Mouse (Mus musculus) embryonic facial prominence, embryonic 11.5 days (tissue): Measurements from ENCODE around the gene Arl9. TPM values are rescaled to one million over a fixed set of nuclear protein-coding genes. Genes with fewer than 3 reads are reported as not detected.

ENCODE experiments used
- ATAC-seq: fragments of 200-750 bp; cut with Nextera tagmentation; replicated peaks from 2 replicates; pipeline ENCODE4 v1.8.0; 2017; ENCODE audit warnings: low read depth; ENCODE audit not compliant: insufficient number of reproducible peaks, low FRiP score, low TSS enrichment
- DNase-seq: peaks from one replicate; pipeline ENCODE4 v3.0.0-alpha.2; 2015; ENCODE audit warnings: low spot score
- H3K27ac ChIP-seq: fragments of 300-500 bp; sonication (generic); replicated peaks from 2 replicates; pipeline ENCODE4 v1.5.1; 2014; ENCODE audit warnings: mild to moderate bottlenecking, low read depth, low read length, control low read depth
- H3K27me3 ChIP-seq: fragments of 300-500 bp; sonication (generic); 2 replicates; pipeline ENCODE4 v1.6.1; 2014; ENCODE audit warnings: mild to moderate bottlenecking, low read length, moderate library complexity, mixed read lengths; ENCODE audit not compliant: control insufficient read depth, insufficient read depth
- H3K36me3 ChIP-seq: fragments of 300-500 bp; sonication (generic); replicated peaks from 2 replicates; pipeline ENCODE4 v1.6.1; 2014; ENCODE audit warnings: low read depth, mild to moderate bottlenecking, low read length, moderate library complexity, mixed read lengths; ENCODE audit not compliant: control insufficient read depth, insufficient read depth
- H3K4me1 ChIP-seq: fragments of 300-500 bp; sonication (generic); 2 replicates; pipeline ENCODE4 v1.6.1; 2014; ENCODE audit warnings: low read length, mixed read lengths; ENCODE audit not compliant: control insufficient read depth, insufficient read depth
- H3K4me2 ChIP-seq: fragments of 300-500 bp; sonication (generic); 2 replicates; pipeline ENCODE4 v1.6.1; 2014; ENCODE audit warnings: low read depth, mild to moderate bottlenecking, control low read depth, low read length, moderate library complexity
- H3K4me3 ChIP-seq: fragments of 300-500 bp; sonication (generic); 2 replicates; pipeline ENCODE4 v1.5.1; 2014; ENCODE audit warnings: low read depth, low read length, control low read depth
- H3K9ac ChIP-seq: fragments of 300-500 bp; sonication (generic); replicated peaks from 2 replicates; pipeline ENCODE4 v1.6.1; 2014; ENCODE audit warnings: mild to moderate bottlenecking, control low read depth, low read length
- H3K9me3 ChIP-seq: fragments of 300-500 bp; sonication (generic); replicated peaks from 2 replicates; pipeline ENCODE4 v1.6.1; 2016; ENCODE audit warnings: mild to moderate bottlenecking, low read length, inconsistent platforms, mixed read lengths; ENCODE audit not compliant: control insufficient read depth
- WGBS: fragments of 180-500 bp; shearing (Covaris S2); extraction: QIAGEN DNeasy Blood & Tissue Kit; methylation state at CpG from one replicate; pipeline ENCODE4 v1.1.7; 2014; 5-methylcytosine and 5-hydroxymethylcytosine counted together
- polyA plus RNA-seq: library from polyadenylated mRNA; unstranded; fragments of >200 nt; fragmentation: Nextera tagmentation; extraction: Ambion mirVana; gene quantifications from 2 replicates; pipeline ENCODE4 v1.2.1, GENCODE M21; 2014

The Arl9 gene
- polyA plus RNA-seq, 1 experiment from 2014 or later, result not detected

DNA sequence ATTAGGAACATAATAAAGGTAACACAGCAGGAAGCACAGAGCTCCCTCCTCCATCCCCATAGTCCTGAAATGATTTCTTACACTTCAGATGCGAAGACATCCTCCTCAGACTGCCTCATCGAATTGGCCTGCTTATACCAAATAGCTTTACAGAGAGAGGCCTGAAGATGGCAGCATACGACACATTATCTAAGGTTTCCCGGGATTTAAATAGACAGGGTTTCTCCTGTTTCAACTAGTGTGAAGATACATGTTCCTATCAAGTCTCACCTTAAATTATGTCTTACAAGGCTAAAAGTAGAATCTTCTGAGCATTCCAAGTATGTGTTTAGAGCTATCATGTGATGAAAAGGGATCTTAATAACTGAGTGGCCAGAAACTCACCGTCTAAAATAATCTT, 5.4 kb upstream of the Arl9 start:
- H3K9ac ChIP-seq, result no peak overlapping the region
- no peak overlapping the region for H3K27ac ChIP-seq
- no peaks in the 10 kb centered on the region for H3K4me1 ChIP-seq
- H3K9me3 ChIP-seq, result no peaks in the 10 kb centered on the region
- 55% methylated on average over 5 of the region's 5 CpGs for WGBS
- H3K4me2 ChIP-seq, result no peak overlapping the region
- ATAC-seq (no peak), DNase-seq (peak; percentile 71)
- no peaks in the 10 kb centered on the region for H3K36me3 ChIP-seq
- no peaks in the 10 kb centered on the region for H3K27me3 ChIP-seq
- H3K4me3 ChIP-seq, result no peak overlapping the region

DNA sequence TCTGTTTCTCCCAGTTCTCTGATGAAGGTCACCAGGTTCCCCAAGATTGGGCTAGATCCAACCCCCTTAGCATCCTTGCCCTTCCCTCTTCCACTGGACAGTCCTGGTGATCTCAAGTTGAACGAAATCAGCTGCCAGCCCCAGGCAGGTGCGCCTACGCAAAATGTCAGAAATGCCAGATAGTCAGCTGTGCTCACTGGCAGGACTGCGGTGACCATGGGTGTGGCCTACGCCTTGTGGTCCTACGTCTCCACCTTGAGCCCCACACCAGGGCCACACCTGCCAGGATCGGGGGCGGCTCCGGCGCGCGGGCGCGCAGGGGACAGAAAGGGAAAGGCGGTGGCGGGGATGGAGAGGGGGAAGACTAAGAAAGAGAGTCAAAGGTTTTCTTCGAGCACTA, 2.7 kb upstream of the Arl9 start:
- Histone ChIP-seq H3K4me2 (no peak overlapping the region), H3K27me3 (no peaks in the 10 kb centered on the region), H3K9ac (no peak overlapping the region), H3K27ac (no peak overlapping the region), H3K36me3 (no peaks in the 10 kb centered on the region), H3K9me3 (no peaks in the 10 kb centered on the region), H3K4me3 (no peak overlapping the region), H3K4me1 (no peaks in the 10 kb centered on the region)
- DNase-seq, result no peak
- WGBS, result 93% methylated on average over 17 of the region's 17 CpGs
- ATAC-seq, result no peak

DNA sequence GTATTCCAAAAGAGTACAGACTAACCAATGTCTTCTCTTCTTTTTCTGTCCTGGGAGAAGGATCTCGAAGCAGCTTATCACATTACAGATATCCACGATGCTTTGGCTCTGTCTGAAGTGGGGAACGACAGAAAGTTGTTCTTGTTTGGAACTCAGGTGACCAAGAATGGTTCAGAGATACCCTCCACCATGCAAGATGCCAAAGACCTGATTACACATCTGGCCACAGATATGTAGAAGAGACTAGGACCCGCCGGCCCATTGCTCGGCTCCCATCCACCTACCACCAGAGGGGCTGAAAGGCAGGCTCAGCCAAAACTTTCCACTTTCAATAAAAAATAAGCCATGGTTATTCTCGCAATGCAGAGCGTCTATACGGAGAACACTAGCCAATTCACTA, 6.5 kb downstream of the Arl9 start:
- H3K27ac ChIP-seq, result no peak overlapping the region
- H3K36me3 ChIP-seq, result no peaks in the 10 kb centered on the region
- ATAC-seq (no peak), DNase-seq (no peak)
- H3K4me1 ChIP-seq, result no peaks in the 10 kb centered on the region
- no peak overlapping the region for H3K4me2 ChIP-seq
- H3K27me3 ChIP-seq, result no peaks in the 10 kb centered on the region
- no peaks in the 10 kb centered on the region for H3K9me3 ChIP-seq
- no peak overlapping the region for H3K9ac ChIP-seq
- H3K4me3 ChIP-seq, result no peak overlapping the region
- WGBS, result 92% methylated on average over 9 of the region's 9 CpGs

DNA sequence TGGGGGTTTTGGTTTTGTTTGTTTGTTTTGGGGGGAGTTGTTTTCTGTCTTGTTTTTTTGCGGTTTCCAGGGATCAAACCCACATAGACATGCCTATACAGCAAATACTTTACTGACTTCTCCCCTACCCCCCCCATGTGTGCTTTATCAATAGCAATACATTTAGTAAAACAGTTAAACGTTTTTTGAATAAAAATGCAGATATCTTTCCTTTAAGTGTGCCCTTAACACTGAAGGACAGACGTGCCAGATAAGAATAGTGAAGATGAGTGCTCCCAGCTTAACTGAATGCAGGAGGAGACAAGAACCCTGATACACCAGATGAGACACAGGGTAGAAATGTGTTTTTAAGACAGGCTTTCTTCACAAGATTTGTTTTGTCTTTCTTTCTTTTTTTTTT, 7.2 kb downstream of the Arl9 start:
- Histone ChIP-seq H3K4me1 (no peaks in the 10 kb centered on the region), H3K4me2 (no peak overlapping the region), H3K27me3 (no peaks in the 10 kb centered on the region), H3K9ac (no peak overlapping the region), H3K36me3 (no peaks in the 10 kb centered on the region), H3K4me3 (no peak overlapping the region), H3K27ac (no peak overlapping the region), H3K9me3 (no peaks in the 10 kb centered on the region)
- DNase-seq (no peak), ATAC-seq (no peak)
- 66% methylated on average over 3 of the region's 3 CpGs for WGBS

DNA sequence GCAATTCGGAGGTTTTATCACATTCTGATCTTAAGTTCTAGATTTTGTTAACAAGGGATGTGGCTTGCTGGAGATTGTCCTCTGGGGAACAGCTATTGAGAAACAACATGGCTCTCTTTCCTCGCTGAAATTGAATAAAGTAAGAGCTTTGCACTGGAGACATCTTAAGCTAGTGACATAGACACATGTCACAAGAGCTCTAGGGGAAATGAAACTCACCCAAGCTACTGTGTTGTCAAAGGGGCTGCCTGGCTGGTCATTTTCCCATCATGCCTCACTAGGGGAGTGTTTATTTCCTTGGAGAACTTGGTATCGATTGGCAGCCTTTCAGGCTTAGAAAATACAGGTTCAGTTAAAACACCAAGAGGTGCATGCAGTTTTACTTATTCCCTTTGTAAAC, 9.3 kb downstream of the Arl9 start:
- H3K27me3 ChIP-seq, result no peaks in the 10 kb centered on the region
- WGBS, result 77% methylated on average over 3 of the region's 3 CpGs
- H3K27ac ChIP-seq, result no peak overlapping the region
- H3K4me1 ChIP-seq, result no peaks in the 10 kb centered on the region
- no peaks in the 10 kb centered on the region for H3K36me3 ChIP-seq
- no peak overlapping the region for H3K4me3 ChIP-seq
- H3K9ac ChIP-seq, result no peak overlapping the region
- H3K9me3 ChIP-seq, result no peaks in the 10 kb centered on the region
- ATAC-seq, result no peak
- DNase-seq, result no peak
- no peak overlapping the region for H3K4me2 ChIP-seq

DNA sequence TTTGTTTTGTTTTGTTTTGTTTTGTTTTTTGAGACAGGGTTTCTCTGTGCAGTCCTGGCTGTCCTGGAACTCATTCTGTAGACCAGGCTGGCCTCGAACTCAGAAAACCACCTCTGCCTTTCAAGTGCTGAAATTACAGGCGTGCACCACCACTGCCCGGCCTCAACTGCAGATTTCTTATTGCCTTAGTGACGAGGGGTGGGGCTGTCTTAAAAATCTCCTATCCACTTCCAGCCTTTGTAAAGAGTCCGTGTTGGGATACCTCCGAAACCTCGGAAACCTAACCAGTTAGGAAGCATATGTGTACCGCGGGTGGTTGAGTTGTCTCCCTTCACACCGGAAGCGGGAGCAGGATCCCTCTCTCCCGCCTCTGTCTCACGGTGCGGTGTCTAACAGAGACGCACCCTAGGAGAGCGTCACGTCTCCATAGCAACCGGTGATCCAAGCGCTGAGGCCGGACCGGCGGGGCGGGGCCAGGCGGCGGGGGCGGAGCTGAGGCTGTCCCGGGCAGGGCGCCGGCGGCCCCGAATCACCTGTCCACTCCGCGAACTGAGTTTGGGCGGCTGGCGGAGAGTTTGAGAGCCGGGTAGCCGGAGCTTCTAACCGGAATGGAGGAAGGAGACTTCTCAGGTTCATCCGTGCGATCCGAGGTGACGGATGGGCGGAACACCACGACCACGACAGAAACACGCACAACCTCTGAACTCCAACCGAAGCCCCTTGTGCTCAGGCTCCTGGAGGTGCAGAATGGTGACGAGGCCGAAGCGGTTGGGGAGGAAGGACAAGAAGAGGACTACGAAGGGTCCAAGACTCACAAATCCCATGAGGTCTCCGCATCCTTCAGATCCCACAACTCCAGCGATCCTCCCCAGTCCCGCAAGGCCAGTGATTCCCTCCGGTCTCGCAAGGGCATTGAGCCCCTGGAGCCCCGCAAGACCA, 12.0 kb downstream of the Arl9 start, which contains the start of gene Thegl:
Thegl (plus strand) TSS at position 480 of the 939 bp plus-strand sequence.
- H3K27me3 ChIP-seq, result no peaks in the 10 kb centered on the region
- WGBS, result 10% methylated on average over 57 of the region's 57 CpGs
- no peaks in the 10 kb centered on the region for H3K36me3 ChIP-seq
- H3K4me3 ChIP-seq, result peak within 1 kb of the TSS; percentile 44
- H3K27ac ChIP-seq, result no peak within 1 kb of the TSS
- H3K9me3 ChIP-seq, result no peaks in the 10 kb centered on the region
- H3K4me2 ChIP-seq, result peak within 1 kb of the TSS; percentile 76
- H3K4me1 ChIP-seq, result no peaks in the 10 kb centered on the region
- DNase-seq (peak; percentile 85), ATAC-seq (peak; percentile 95)
- no peak within 1 kb of the TSS for H3K9ac ChIP-seq

DNA sequence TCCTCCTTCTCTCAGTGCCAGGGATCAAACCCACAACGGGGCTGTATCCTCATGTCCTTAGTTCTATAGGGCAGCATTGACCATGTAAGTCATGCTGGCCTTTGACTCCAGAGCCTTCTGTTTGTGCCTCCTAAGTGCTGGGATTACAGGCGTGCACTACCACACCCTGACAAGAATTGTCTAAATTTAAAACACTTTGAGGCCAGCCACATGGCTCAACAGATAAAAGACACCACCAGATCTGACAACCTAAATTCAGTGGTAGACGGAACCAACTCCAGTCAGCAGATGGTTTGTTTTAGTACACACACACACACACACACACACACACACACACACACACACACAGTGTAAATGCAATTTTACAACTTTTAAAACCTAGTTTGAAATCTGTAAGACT, 24.2 kb downstream of the Arl9 start:
- Histone ChIP-seq H3K9ac (no peak overlapping the region), H3K27ac (no peak overlapping the region), H3K4me3 (no peak overlapping the region), H3K4me1 (no peaks in the 10 kb centered on the region), H3K9me3 (no peaks in the 10 kb centered on the region), H3K36me3 (no peaks in the 10 kb centered on the region), H3K4me2 (no peak overlapping the region), H3K27me3 (no peaks in the 10 kb centered on the region)
- 76% methylated on average over 3 of the region's 3 CpGs for WGBS
- ATAC-seq (no peak), DNase-seq (no peak)

DNA sequence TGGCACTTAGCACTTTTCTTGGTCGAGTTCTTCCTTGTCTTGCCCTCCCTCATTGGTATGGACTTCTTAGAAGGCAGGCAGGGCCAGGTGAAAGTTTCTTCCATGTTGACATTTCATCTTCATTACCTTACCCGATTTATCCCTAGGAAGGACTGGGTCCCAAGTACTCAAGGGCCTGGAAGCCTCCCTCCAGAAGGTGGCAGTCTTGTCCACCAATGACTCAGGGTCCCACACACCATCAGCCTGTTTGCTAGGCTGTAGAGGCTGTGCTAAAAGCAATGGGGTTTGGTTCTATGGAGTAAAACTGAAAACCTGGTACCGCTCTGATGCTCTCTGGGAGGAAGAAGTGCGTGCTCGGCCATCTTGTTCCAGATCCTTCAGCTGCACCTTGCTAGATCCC, 25.9 kb downstream of the Arl9 start:
- Histone ChIP-seq H3K4me2 (no peak overlapping the region), H3K27ac (no peak overlapping the region), H3K4me3 (no peak overlapping the region), H3K9me3 (no peaks in the 10 kb centered on the region), H3K4me1 (no peaks in the 10 kb centered on the region), H3K36me3 (no peaks in the 10 kb centered on the region), H3K9ac (no peak overlapping the region), H3K27me3 (no peaks in the 10 kb centered on the region)
- WGBS, result 83% methylated on average over 5 of the region's 5 CpGs
- peak; percentile 36 for DNase-seq
- no peak for ATAC-seq
